Mouse (Mus musculus): Measurements from ENCODE around the gene Wdr41. TPM values are rescaled to one million over a fixed set of nuclear protein-coding genes. Genes with fewer than 3 reads are reported as not detected.

Wdr41 gene
- 20.3 and 20.8 TPM in 2 replicates for polyA plus RNA-seq (2015; fragmentation: Nextera tagmentation; extraction: Ambion mirVana)

DNA sequence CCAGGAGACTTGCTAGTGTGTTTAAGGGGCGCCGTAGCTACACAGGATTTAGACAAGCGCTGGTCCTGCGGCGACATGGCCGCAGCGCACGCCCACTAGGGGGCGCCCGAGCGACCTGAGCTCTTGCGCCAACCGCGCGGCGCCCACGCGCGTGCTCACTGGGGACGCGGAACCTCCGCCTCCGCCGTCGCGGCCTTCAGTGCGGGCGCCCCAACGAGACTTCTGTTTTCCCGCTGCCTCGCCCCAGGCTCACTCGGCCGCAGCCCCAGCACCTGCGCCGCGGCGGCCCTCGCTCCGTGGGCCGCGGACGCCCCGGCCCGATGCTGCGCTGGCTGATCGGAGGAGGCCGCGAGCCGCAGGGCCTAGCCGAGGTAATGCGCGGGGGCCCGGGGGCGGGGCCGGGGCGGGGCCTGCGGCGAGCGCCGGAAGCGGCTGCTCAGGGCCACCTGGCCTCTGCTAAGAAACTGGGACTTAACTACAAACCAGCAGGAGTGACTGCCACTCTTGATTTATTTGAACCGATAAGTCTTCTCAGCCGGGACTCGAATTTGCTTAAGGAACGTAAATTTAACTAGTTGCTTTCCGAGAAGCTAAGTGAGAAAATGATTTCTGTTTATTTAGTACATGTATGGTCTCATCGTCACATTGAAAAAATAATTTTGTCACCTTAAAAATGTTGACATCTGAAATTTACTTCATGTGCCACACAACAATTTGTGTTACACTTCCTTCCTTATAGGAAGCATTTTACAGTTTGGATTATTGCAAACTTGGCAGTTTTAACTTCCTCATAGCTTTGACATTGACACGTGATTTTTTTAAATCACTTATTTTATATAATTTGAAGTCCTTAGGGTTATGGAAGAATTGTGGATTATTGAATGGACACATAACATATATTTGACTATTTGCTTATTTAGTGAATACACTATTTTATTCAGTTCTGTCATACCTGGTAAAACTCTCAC, at the start of gene Wdr41:
TSS of gene Wdr41 (plus strand) at position 126 of the 968 bp plus-strand sequence.
- no peaks in the 10 kb centered on the region for H3K27me3 ChIP-seq (ENCODE audit: insufficient read depth, low read length)
- H3K9me3 ChIP-seq (replicated peaks; ENCODE audit: low read length) = no peaks in the 10 kb centered on the region
- H3K9ac ChIP-seq (ENCODE audit: low read depth, low read length) = peak within 1 kb of the TSS; percentile 97
- peak; percentile 92 for DNase-seq (ENCODE audit: low spot score)
- ATAC-seq (replicated peaks; ENCODE audit: low FRiP score, low read depth) = peak; percentile 94
- peak within 1 kb of the TSS; percentile 50 for H3K4me2 ChIP-seq (ENCODE audit: low read length)
- peak within 1 kb of the TSS; percentile 96 for H3K27ac ChIP-seq
- WGBS = under 1% methylated on average over 68 of the region's 68 CpGs
- H3K4me3 ChIP-seq (replicated peaks; ENCODE audit: low read depth, low read length) = peak within 1 kb of the TSS; percentile 76
- peak; percentile 89 for TF ChIP-seq CTCF (IDR thresholded peaks at IDR 0.05; ENCODE audit: low read depth)
- H3K4me1 ChIP-seq (replicated peaks; ENCODE audit: insufficient read depth, low read length) = peaks cover 9% of the 10 kb centered on the region; the same call in 1 of the 2 replicates
- H3K36me3 ChIP-seq (ENCODE audit: insufficient read depth, low read length) = no peaks in the 10 kb centered on the region

DNA sequence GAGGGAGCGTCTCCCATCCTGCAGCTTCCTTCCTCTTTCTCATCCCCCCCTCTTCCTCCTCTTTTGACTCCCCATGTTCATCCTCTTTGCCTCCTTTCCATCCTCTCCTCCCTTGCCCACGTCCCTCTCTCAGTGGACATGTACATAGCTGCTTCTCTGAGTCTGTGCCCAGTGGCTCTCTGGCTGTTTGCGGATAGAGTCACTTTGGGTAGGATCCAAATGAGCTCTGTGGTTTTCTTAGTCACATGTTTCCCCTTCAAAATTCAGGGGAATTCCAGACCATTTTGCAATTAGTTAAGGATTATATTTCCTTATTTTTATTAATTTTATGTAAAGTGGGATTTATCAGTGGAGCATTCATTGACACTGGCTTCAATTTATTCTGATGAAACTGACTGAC, 48.1 kb upstream of the Wdr41 start:
- Histone ChIP-seq H3K27ac (no peak overlapping the region), H3K27me3 (ENCODE audit: insufficient read depth, low read length) (peaks cover 4% of the 10 kb centered on the region; the same call in 1 of the 2 replicates), H3K9ac (ENCODE audit: low read depth, low read length) (no peak overlapping the region), H3K4me3 (replicated peaks; ENCODE audit: low read depth, low read length) (no peak overlapping the region), H3K36me3 (ENCODE audit: insufficient read depth, low read length) (no peaks in the 10 kb centered on the region), H3K4me1 (replicated peaks; ENCODE audit: insufficient read depth, low read length) (no peaks in the 10 kb centered on the region), H3K9me3 (replicated peaks; ENCODE audit: low read length) (no peaks in the 10 kb centered on the region), H3K4me2 (ENCODE audit: low read length) (no peak overlapping the region)
- ATAC-seq (replicated peaks; ENCODE audit: low FRiP score, low read depth) (no peak), DNase-seq (ENCODE audit: low spot score) (no peak)
- 73% methylated on average over 3 of the region's 3 CpGs for WGBS
- TF ChIP-seq CTCF (IDR thresholded peaks at IDR 0.05; ENCODE audit: low read depth) = no peak

DNA sequence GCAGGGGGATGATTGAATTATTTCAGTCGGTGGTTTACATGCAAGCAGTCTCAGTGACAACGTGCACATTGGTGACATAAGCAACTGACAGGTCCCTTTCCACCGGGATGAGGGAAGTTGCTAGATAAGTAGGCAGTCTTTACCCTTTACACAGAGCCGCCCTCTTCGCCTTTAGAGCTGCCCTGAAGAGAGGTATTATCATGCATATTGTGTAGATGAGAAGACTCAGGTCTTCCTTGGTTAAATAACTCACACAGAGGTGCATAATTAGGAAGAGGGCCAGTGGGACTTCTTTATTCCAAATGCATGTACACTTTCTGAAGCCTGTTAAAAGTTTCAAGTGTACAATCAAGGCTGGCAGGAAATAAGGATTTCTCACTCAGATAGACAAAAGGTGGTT, 37.7 kb upstream of the Wdr41 start:
- no peak for ATAC-seq (replicated peaks; ENCODE audit: low FRiP score, low read depth)
- Histone ChIP-seq H3K27me3 (ENCODE audit: insufficient read depth, low read length) (no peaks in the 10 kb centered on the region), H3K4me1 (replicated peaks; ENCODE audit: insufficient read depth, low read length) (no peaks in the 10 kb centered on the region), H3K9ac (ENCODE audit: low read depth, low read length) (no peak overlapping the region), H3K27ac (no peak overlapping the region), H3K9me3 (replicated peaks; ENCODE audit: low read length) (no peaks in the 10 kb centered on the region), H3K36me3 (ENCODE audit: insufficient read depth, low read length) (no peaks in the 10 kb centered on the region), H3K4me2 (ENCODE audit: low read length) (no peak overlapping the region), H3K4me3 (replicated peaks; ENCODE audit: low read depth, low read length) (no peak overlapping the region)
- no peak for DNase-seq (ENCODE audit: low spot score)
- no peak for TF ChIP-seq CTCF (IDR thresholded peaks at IDR 0.05; ENCODE audit: low read depth)
- WGBS = 64% methylated on average over 5 of the region's 5 CpGs

DNA sequence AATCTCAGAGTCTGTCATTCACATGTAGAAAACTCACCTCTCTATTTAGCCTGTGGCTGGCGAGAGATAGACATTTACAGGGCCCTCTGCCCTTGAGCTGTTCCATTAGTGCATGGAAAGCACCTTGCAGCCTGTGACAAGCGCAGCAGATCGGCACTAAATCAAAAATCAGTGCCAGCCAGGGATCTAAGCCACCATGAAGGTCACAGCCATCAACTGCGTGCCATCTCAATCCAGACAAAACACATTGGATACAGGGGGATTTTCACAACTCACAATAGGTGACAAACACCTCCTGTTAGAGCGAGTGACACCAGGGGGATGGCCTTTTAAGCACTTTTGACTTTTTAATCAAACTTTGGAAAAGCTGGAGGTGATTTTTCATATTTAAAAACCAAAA, 36.0 kb upstream of the Wdr41 start:
- 72% methylated on average over 5 of the region's 5 CpGs for WGBS
- no peak overlapping the region for H3K4me2 ChIP-seq (ENCODE audit: low read length)

DNA sequence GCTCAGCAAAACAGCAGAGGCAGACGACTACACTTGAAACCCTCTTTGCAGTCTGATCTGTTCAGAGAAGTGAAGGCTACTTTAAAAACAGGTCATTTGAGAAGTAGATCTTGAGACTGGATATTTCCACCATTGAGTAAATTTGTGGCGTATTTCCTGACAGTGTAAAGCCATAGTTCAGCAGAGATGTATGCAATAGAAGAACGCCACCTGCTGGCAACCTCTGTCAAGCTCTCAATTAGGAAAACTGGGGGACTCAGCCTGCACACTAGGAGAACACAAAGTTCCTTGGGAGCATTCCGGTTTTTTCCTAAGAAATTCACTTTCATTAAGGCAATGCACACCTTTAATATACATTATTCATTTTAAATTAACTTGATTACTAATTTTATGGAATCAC, 34.9 kb upstream of the Wdr41 start:
- Histone ChIP-seq H3K9me3 (replicated peaks; ENCODE audit: low read length) (no peaks in the 10 kb centered on the region), H3K36me3 (ENCODE audit: insufficient read depth, low read length) (no peaks in the 10 kb centered on the region), H3K27me3 (ENCODE audit: insufficient read depth, low read length) (no peaks in the 10 kb centered on the region), H3K4me2 (ENCODE audit: low read length) (no peak overlapping the region), H3K4me1 (replicated peaks; ENCODE audit: insufficient read depth, low read length) (no peaks in the 10 kb centered on the region), H3K4me3 (replicated peaks; ENCODE audit: low read depth, low read length) (no peak overlapping the region), H3K27ac (no peak overlapping the region), H3K9ac (ENCODE audit: low read depth, low read length) (no peak overlapping the region)
- ATAC-seq (replicated peaks; ENCODE audit: low FRiP score, low read depth) (no peak), DNase-seq (ENCODE audit: low spot score) (peak; percentile 88)
- WGBS = 18% methylated on average over 4 of the region's 4 CpGs
- TF ChIP-seq CTCF (IDR thresholded peaks at IDR 0.05; ENCODE audit: low read depth) = peak; percentile 87

More for the DNA sequence above, 36.0 kb upstream of the Wdr41 start:
- ATAC-seq (replicated peaks; ENCODE audit: low FRiP score, low read depth) (no peak), DNase-seq (ENCODE audit: low spot score) (no peak)
- Histone ChIP-seq H3K4me3 (replicated peaks; ENCODE audit: low read depth, low read length) (no peak overlapping the region), H3K27ac (no peak overlapping the region), H3K4me1 (replicated peaks; ENCODE audit: insufficient read depth, low read length) (no peaks in the 10 kb centered on the region), H3K9me3 (replicated peaks; ENCODE audit: low read length) (no peaks in the 10 kb centered on the region), H3K36me3 (ENCODE audit: insufficient read depth, low read length) (no peaks in the 10 kb centered on the region), H3K9ac (ENCODE audit: low read depth, low read length) (no peak overlapping the region), H3K27me3 (ENCODE audit: insufficient read depth, low read length) (no peaks in the 10 kb centered on the region)
- no peak for TF ChIP-seq CTCF (IDR thresholded peaks at IDR 0.05; ENCODE audit: low read depth)

DNA sequence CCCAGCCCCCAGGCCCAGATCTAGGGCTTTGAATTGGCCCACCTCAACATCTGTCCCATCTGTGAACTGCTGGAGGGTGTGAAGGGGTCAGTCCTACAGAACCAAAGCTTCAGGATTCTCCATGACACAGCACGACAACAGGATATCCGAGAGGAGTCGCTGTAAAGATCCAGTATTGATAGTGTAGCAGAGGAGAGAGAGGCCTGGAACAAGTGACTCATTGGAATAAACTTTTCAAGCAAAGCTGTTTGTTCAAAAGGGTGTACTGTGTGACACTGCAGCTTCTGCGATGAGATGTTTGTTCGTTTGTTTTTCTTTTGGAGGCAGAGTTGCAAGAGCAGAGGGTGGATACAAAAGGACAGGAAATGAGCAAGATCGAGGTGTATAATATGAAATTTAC, 20.2 kb upstream of the Wdr41 start:
- TF ChIP-seq CTCF (IDR thresholded peaks at IDR 0.05; ENCODE audit: low read depth) = no peak
- Histone ChIP-seq H3K9me3 (replicated peaks; ENCODE audit: low read length) (no peaks in the 10 kb centered on the region), H3K4me3 (replicated peaks; ENCODE audit: low read depth, low read length) (no peak overlapping the region), H3K36me3 (ENCODE audit: insufficient read depth, low read length) (no peaks in the 10 kb centered on the region), H3K4me1 (replicated peaks; ENCODE audit: insufficient read depth, low read length) (no peaks in the 10 kb centered on the region), H3K9ac (ENCODE audit: low read depth, low read length) (no peak overlapping the region), H3K27ac (no peak overlapping the region), H3K27me3 (ENCODE audit: insufficient read depth, low read length) (no peaks in the 10 kb centered on the region), H3K4me2 (ENCODE audit: low read length) (no peak overlapping the region)
- DNase-seq (ENCODE audit: low spot score) (no peak), ATAC-seq (replicated peaks; ENCODE audit: low FRiP score, low read depth) (no peak)
- WGBS = 60% methylated on average over 6 of the region's 6 CpGs
